Mouse (Mus musculus): ENCODE measurements at regions not wholly inside any gene's neighbourhood (a gene's known extent, or its start where the extent isn't known, plus 50 kb on each side); places are given as distances from the start of the nearest gene placed in this dataset.

DNA sequence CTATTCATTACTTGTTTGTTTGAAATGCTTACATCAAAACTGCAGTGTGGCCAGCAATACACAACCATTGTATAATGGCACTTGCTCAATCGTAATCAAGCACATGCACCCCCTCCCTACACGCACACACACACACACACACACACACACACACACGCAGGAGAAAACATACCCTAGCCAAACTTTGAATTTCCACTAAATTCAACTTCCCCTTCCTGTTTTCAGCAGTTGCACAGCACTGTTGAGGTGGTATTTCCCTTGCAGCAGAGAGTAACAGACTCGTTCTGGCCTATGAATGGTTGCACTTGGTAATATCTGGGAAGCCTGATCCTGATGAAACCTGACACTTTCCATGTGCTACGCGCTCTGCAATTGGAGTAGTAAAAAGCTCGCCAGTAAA is 173.8 kb downstream of the Rap2a start:
- no peak for TF ChIP-seq HCFC1 (IDR thresholded peaks at IDR 0.05; ENCODE audit: borderline replicate concordance, insufficient read depth, low read length)
- TF ChIP-seq CHD2 (IDR thresholded peaks at IDR 0.05; ENCODE audit: low read depth, low read length) = no peak
